Mouse (Mus musculus) kidney, adult 11 months (tissue): ENCODE measurements at regions not wholly inside any gene's neighbourhood (a gene's known extent, or its start where the extent isn't known, plus 50 kb on each side); places are given as distances from the start of the nearest gene placed in this dataset.

Source experiments
- DNase-seq: peaks from one replicate; pipeline ENCODE4 v3.0.0; 2022

GRCm38 (mm10) chr11:57958233-57958632, 50.6 kb upstream of the Larp1 start:
- DNase-seq = no peak

GRCm38 (mm10) chr11:57956909-57957308, 52.0 kb upstream of the Larp1 start:
- no peak for DNase-seq

GRCm38 (mm10) chr11:57956076-57956475, 52.8 kb upstream of the Larp1 start:
- DNase-seq = no peak

- no peak for DNase-seq
These were observed 53.4 kb upstream of the Larp1 start for GRCm38 (mm10) chr11:57955476-57955875.

GRCm38 (mm10) chr11:57954510-57955184, 54.2 kb upstream of the Larp1 start:
- no peak for DNase-seq

GRCm38 (mm10) chr11:57953694-57954093, 55.2 kb upstream of the Larp1 start:
- no peak for DNase-seq

- no peak for DNase-seq
These were observed 56.2 kb upstream of the Larp1 start for GRCm38 (mm10) chr11:57952619-57953018.

- no peak for DNase-seq
These were observed 57.1 kb upstream of the Larp1 start for GRCm38 (mm10) chr11:57951541-57952326.

GRCm38 (mm10) chr11:57950989-57951388, 57.9 kb upstream of the Larp1 start:
- DNase-seq = no peak

GRCm38 (mm10) chr11:57949067-57949466, 59.8 kb upstream of the Larp1 start:
- no peak for DNase-seq

GRCm38 (mm10) chr11:57947347-57947746, 61.5 kb upstream of the Larp1 start:
- DNase-seq = no peak

GRCm38 (mm10) chr11:57934391-57934850, 74.4 kb upstream of the Larp1 start:
- DNase-seq = peak; percentile 60

- DNase-seq = no peak
These were observed 75.8 kb upstream of the Larp1 start for GRCm38 (mm10) chr11:57933065-57933464.

GRCm38 (mm10) chr11:57929506-57929905, 79.4 kb upstream of the Larp1 start:
- DNase-seq = no peak

GRCm38 (mm10) chr11:57920263-57920662, 87.6 kb upstream of the Hand1 start:
- no peak for DNase-seq

- no peak for DNase-seq
These were observed 85.9 kb upstream of the Hand1 start for GRCm38 (mm10) chr11:57918447-57919059.

GRCm38 (mm10) chr11:57917974-57918373, 85.4 kb upstream of the Hand1 start:
- no peak for DNase-seq

- no peak for DNase-seq
These were observed 83.4 kb upstream of the Hand1 start for GRCm38 (mm10) chr11:57916016-57916415.

- DNase-seq = no peak
These were observed 81.4 kb upstream of the Hand1 start for GRCm38 (mm10) chr11:57913801-57914560.

- DNase-seq = no peak
These were observed 80.5 kb upstream of the Hand1 start for GRCm38 (mm10) chr11:57913020-57913699.

- no peak for DNase-seq
These were observed 79.2 kb upstream of the Hand1 start for GRCm38 (mm10) chr11:57911698-57912283.

- no peak for DNase-seq
These were observed 71.6 kb upstream of the Hand1 start for GRCm38 (mm10) chr11:57904216-57904615.
